Mouse (Mus musculus) kidney, embryonic 15.5 days (tissue): ENCODE measurements around the gene Cald1. TPM values are rescaled to one million over a fixed set of nuclear protein-coding genes. Genes with fewer than 3 reads are reported as not detected.

Experiments used
- ATAC-seq: fragments of 200-750 bp; cut with Nextera tagmentation; replicated peaks from 2 replicates; pipeline ENCODE4 v1.8.0; 2017; ENCODE audit warnings: moderate TSS enrichment; ENCODE audit not compliant: low FRiP score
- H3K27ac ChIP-seq: fragments of 300-500 bp; sonication (generic); 2 replicates; pipeline ENCODE4 v1.5.1; 2015; ENCODE audit warnings: mild to moderate bottlenecking, inconsistent platforms
- H3K27me3 ChIP-seq: fragments of 300-500 bp; sonication (generic); 2 replicates; pipeline ENCODE4 v1.6.1; 2015; ENCODE audit warnings: inconsistent platforms
- H3K36me3 ChIP-seq: fragments of 300-500 bp; sonication (generic); 2 replicates; pipeline ENCODE4 v1.6.1; 2015; ENCODE audit warnings: inconsistent platforms
- H3K4me1 ChIP-seq: fragments of 300-500 bp; sonication (generic); 2 replicates; pipeline ENCODE4 v1.6.1; 2015; ENCODE audit warnings: inconsistent platforms
- H3K4me2 ChIP-seq: fragments of 300-500 bp; sonication (generic); 2 replicates; pipeline ENCODE4 v1.6.1; 2015; ENCODE audit warnings: moderate library complexity, mild to moderate bottlenecking, inconsistent platforms
- H3K4me3 ChIP-seq: fragments of 300-500 bp; sonication (generic); replicated peaks from 2 replicates; pipeline ENCODE4 v1.5.1; 2015; ENCODE audit warnings: mild to moderate bottlenecking, inconsistent platforms
- H3K9ac ChIP-seq: fragments of 300-500 bp; sonication (generic); 2 replicates; pipeline ENCODE4 v1.6.1; 2015; ENCODE audit warnings: mild to moderate bottlenecking, inconsistent platforms
- H3K9me3 ChIP-seq: fragments of 300-500 bp; sonication (generic); replicated peaks from 2 replicates; pipeline ENCODE4 v1.6.1; 2016; ENCODE audit warnings: inconsistent platforms
- WGBS: fragments of 180-500 bp; shearing (Covaris S2); methylation state at CpG from one replicate; pipeline ENCODE4 v1.1.7; 2015; ENCODE audit warnings: mixed read lengths; 5-methylcytosine and 5-hydroxymethylcytosine counted together
- polyA plus RNA-seq: library from polyadenylated mRNA; unstranded; fragments of >200 nt; fragmentation: Nextera tagmentation; extraction: Ambion mirVana; gene quantifications from 2 replicates; pipeline ENCODE4 v1.2.1, GENCODE M21; 2015

Gene Cald1
- polyA plus RNA-seq, 1 experiment from 2014 or later: 266 TPM

GRCm38 (mm10) chr6:34648017-34648787, 49.9 kb downstream of the Cald1 start:
- ATAC-seq: no peak
- WGBS: 75% methylated on average over 5 of the region's 5 CpGs

DNA sequence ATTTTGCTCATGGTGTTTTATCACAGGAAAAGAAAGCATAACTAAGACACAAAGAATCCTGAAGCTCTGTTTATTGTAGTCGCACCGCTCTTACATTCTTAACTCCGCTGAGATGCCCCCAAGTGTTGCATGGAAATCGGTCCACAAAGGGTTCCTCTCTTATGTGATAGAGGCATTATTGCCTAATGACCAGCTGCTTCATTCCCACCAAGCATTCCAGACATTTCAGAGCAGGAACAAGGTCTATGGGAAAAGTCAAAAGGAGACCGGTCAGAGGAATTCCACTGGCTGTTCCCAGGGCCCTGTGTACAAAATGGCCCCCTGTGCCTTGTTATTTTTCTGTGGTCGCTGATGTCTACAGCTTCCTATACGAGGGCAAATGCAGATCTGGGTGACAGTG, 53.0 kb downstream of the Cald1 start:
- no peak overlapping the region for H3K4me3 ChIP-seq

More at GRCm38 (mm10) chr6:34648017-34648787, 49.9 kb downstream of the Cald1 start:
- Histone ChIP-seq H3K9me3 (no peaks in the 10 kb centered on the region), H3K4me3 (no peak overlapping the region), H3K4me1 (peaks cover 10% of the 10 kb centered on the region), H3K27ac (no peak overlapping the region), H3K9ac (no peak overlapping the region), H3K36me3 (no peaks in the 10 kb centered on the region), H3K4me2 (no peak overlapping the region), H3K27me3 (no peaks in the 10 kb centered on the region)

GRCm38 (mm10) chr6:34655719-34656118, 57.4 kb downstream of the Cald1 start:
- H3K36me3 ChIP-seq: no peaks in the 10 kb centered on the region
- H3K4me2 ChIP-seq: no peak overlapping the region
- no peak for ATAC-seq
- 49% methylated on average over 3 of the region's 3 CpGs for WGBS
- H3K27me3 ChIP-seq: no peaks in the 10 kb centered on the region
- no peaks in the 10 kb centered on the region for H3K9me3 ChIP-seq
- no peak overlapping the region for H3K4me3 ChIP-seq
- H3K4me1 ChIP-seq: peaks cover 19% of the 10 kb centered on the region
- no peak overlapping the region for H3K27ac ChIP-seq
- no peak overlapping the region for H3K9ac ChIP-seq

More for the DNA sequence above, 53.0 kb downstream of the Cald1 start:
- Histone ChIP-seq H3K9ac (no peak overlapping the region), H3K4me2 (no peak overlapping the region), H3K27me3 (no peaks in the 10 kb centered on the region), H3K27ac (peak overlapping the region; percentile 34; the same call in 1 of the 2 replicates), H3K9me3 (no peaks in the 10 kb centered on the region), H3K4me1 (peaks cover 22% of the 10 kb centered on the region), H3K36me3 (no peaks in the 10 kb centered on the region)
- WGBS: 68% methylated on average over 7 of the region's 7 CpGs
- ATAC-seq: no peak

DNA sequence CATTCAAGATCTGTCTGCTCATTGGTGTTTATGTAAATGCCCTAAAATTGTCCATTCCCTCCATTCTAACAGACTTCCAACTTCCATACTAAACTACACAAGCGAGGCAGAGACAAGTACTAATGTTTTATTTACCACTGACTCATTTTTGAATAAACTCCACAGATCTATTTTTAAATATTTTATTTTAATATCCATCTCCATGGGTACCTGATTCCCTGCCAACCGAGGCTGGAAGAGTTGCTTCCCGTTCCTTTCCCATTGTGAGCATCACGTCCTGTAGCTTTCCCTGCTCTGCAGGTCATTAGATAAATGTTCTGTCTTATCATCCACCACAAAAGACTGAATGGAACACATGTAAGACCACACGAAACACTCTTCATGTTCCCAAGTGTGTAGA, 60.5 kb downstream of the Cald1 start:
- H3K9me3 ChIP-seq: no peaks in the 10 kb centered on the region
- ATAC-seq: no peak
- no peak overlapping the region for H3K4me2 ChIP-seq
- 83% methylated on average over 5 of the region's 5 CpGs for WGBS
- H3K36me3 ChIP-seq: peaks cover 8% of the 10 kb centered on the region; the same call in 1 of the 2 replicates
- no peak overlapping the region for H3K4me3 ChIP-seq
- no peak overlapping the region for H3K9ac ChIP-seq
- no peaks in the 10 kb centered on the region for H3K27me3 ChIP-seq
- no peak overlapping the region for H3K27ac ChIP-seq
- peaks cover 14% of the 10 kb centered on the region for H3K4me1 ChIP-seq

GRCm38 (mm10) chr6:34660724-34661123, 62.4 kb downstream of the Cald1 start:
- Histone ChIP-seq H3K4me3 (no peak overlapping the region), H3K4me2 (no peak overlapping the region), H3K36me3 (peaks cover 8% of the 10 kb centered on the region; the same call in 1 of the 2 replicates), H3K27ac (no peak overlapping the region), H3K4me1 (peaks cover 6% of the 10 kb centered on the region; the same call in 1 of the 2 replicates), H3K27me3 (no peaks in the 10 kb centered on the region), H3K9ac (no peak overlapping the region), H3K9me3 (no peaks in the 10 kb centered on the region)
- 36% methylated on average over 8 of the region's 8 CpGs for whole genome bisulfite sequencing
- no peak for ATAC-seq

- Histone ChIP-seq H3K36me3 (peaks cover 8% of the 10 kb centered on the region; the same call in 1 of the 2 replicates), H3K4me3 (no peak overlapping the region), H3K9ac (no peak overlapping the region), H3K27ac (no peak overlapping the region), H3K4me1 (peaks cover 6% of the 10 kb centered on the region; the same call in 1 of the 2 replicates), H3K9me3 (no peaks in the 10 kb centered on the region), H3K4me2 (no peak overlapping the region), H3K27me3 (no peaks in the 10 kb centered on the region)
- 40% methylated on average over 6 of the region's 6 CpGs for WGBS
- ATAC-seq: no peak
These were observed 64.3 kb downstream of the Cald1 start for GRCm38 (mm10) chr6:34662626-34663025.

DNA sequence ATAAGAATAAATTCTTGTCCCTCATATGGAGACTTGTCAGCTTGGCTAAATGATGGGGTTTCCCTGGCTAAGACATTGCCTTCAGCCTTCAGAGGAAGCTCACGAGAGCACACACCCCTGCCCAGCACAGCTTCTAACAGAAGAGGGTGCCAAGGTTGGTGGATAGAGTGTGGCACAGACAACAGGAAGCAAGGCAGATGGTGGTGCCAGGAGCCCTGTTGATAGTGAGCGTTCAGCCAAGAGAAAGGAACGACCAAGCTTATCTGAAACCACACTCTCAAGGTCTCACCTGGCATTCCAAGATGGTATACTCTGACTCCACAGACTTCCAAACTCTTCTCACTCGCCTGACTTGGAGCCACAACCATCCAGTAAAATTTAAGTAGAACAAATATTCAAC, 66.0 kb downstream of the Cald1 start:
- Histone ChIP-seq H3K4me2 (no peak overlapping the region), H3K9ac (no peak overlapping the region), H3K27ac (no peak overlapping the region), H3K36me3 (peaks cover 8% of the 10 kb centered on the region; the same call in 1 of the 2 replicates), H3K4me3 (no peak overlapping the region), H3K4me1 (peaks cover 18% of the 10 kb centered on the region), H3K9me3 (no peaks in the 10 kb centered on the region), H3K27me3 (no peaks in the 10 kb centered on the region)
- ATAC-seq: no peak
- WGBS: 78% methylated on average over 4 of the region's 4 CpGs

DNA sequence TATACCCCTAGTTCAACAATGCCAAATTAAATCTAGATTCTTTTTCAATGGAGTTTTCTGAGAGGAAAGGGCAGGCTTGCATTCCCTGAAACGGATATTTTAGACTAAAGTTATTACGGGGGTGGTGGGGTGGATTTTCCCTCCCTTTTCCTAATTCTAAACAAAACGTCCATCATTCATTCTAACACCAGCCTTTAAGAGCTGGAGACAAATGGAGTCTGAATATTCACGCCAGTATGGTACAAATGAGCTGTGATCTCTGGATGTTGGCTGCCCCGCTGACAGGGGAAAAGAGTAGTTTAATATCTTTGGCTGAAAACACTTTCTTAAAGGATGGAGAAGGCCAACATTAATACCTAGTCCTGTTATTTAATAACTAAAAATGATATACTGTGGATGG, 66.4 kb downstream of the Cald1 start:
- no peaks in the 10 kb centered on the region for H3K27me3 ChIP-seq
- peaks cover 8% of the 10 kb centered on the region; the same call in 1 of the 2 replicates for H3K36me3 ChIP-seq
- H3K4me1 ChIP-seq: peaks cover 21% of the 10 kb centered on the region
- WGBS: 46% methylated on average over 5 of the region's 5 CpGs
- H3K4me3 ChIP-seq: no peak overlapping the region
- no peak overlapping the region for H3K27ac ChIP-seq
- no peak for ATAC-seq
- H3K9ac ChIP-seq: no peak overlapping the region
- no peak overlapping the region for H3K4me2 ChIP-seq
- H3K9me3 ChIP-seq: no peaks in the 10 kb centered on the region

DNA sequence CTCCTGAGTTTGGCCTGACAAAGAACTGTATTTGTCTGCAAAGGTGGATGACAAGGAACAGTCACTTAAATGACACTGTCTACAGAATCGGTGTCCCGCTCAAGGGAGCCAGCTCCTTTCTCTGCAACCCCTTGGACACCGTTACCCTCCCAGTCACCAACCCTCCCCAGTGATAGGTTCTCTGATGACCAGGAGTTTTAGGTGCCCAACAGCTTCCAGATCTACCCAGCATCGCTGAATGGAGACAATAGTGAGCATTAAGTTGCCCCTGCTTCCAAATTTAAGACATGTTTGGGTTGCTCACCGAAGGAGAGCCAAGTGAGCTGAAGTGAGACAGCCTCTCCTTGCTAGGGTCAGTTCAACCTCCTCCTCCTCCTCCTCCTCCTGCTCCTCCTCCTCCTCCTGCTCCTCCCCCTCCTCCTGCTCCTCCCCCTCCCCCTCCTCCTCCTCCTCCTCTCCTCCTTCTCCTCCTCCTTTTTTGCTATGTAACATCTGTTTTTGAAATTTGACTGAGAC, 70.5 kb downstream of the Cald1 start:
- H3K9me3 ChIP-seq: no peaks in the 10 kb centered on the region
- H3K4me1 ChIP-seq: peaks cover 19% of the 10 kb centered on the region
- H3K36me3 ChIP-seq: no peaks in the 10 kb centered on the region
- H3K9ac ChIP-seq: no peak overlapping the region
- H3K27me3 ChIP-seq: no peaks in the 10 kb centered on the region
- peak; percentile 84 for ATAC-seq
- 56% methylated on average over 5 of the region's 5 CpGs for WGBS
- H3K4me3 ChIP-seq: no peak overlapping the region
- no peak overlapping the region for H3K4me2 ChIP-seq
- 0 out of 2 replicates have a peak overlapping the region, but pooled peaks have one; percentile 37 for H3K27ac ChIP-seq

DNA sequence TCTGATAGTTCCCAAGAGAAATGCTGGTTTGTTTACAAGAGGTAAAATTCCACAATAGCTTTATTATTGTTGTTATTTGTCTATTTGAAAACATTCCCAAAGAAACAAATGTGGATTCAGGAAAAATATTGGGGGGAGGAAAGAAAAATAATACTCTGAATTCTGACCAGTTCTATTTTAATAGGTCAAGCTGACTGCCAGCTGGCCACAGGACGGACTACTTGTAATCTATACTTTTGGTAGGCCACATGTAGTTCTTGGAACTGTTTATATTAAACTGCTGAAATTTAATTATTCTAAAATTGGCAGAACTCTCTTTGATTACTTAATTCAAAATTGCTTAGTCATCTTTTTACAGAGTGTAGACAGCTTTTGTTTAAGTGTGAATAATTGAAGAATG, 73.1 kb downstream of the Cald1 start:
- WGBS: 63% methylated on average over 1 of the region's 1 CpGs
- no peak overlapping the region for H3K4me2 ChIP-seq

DNA sequence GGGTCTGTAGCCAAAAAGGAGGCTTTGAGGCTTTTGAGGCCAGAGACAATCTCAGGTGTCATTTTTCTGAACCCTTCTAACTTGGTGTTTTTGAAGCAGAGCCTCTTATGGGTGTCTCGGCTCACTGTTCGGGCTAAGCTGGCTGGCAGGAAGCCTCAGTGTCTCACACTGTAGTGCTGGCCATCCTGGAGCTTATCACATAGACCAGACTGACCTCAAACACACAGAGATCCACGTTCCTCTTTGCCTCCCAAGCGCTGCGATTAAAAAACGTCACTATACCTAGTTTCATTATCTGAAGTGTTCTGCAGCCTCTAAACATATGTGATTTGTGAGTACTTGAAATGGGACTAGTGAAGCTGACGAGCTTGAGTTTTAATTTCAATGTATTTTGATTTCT, 76.1 kb downstream of the Cald1 start:
- Histone ChIP-seq H3K9me3 (no peaks in the 10 kb centered on the region), H3K27ac (no peak overlapping the region), H3K4me3 (no peak overlapping the region), H3K27me3 (no peaks in the 10 kb centered on the region), H3K4me1 (peaks cover 11% of the 10 kb centered on the region; the same call in 1 of the 2 replicates), H3K4me2 (no peak overlapping the region), H3K9ac (no peak overlapping the region), H3K36me3 (no peaks in the 10 kb centered on the region)
- 79% methylated on average over 7 of the region's 7 CpGs for WGBS
- no peak for ATAC-seq

More for the DNA sequence above, 73.1 kb downstream of the Cald1 start:
- H3K9me3 ChIP-seq: no peaks in the 10 kb centered on the region
- peaks cover 23% of the 10 kb centered on the region for H3K4me1 ChIP-seq
- H3K27me3 ChIP-seq: no peaks in the 10 kb centered on the region
- no peak overlapping the region for H3K27ac ChIP-seq
- H3K9ac ChIP-seq: no peak overlapping the region
- no peaks in the 10 kb centered on the region for H3K36me3 ChIP-seq
- H3K4me3 ChIP-seq: no peak overlapping the region
- no peak for ATAC-seq

- Histone ChIP-seq H3K27me3 (no peaks in the 10 kb centered on the region), H3K4me1 (peaks cover 7% of the 10 kb centered on the region; the same call in 1 of the 2 replicates), H3K9me3 (no peaks in the 10 kb centered on the region), H3K9ac (no peak overlapping the region), H3K4me3 (no peak overlapping the region), H3K36me3 (no peaks in the 10 kb centered on the region), H3K4me2 (no peak overlapping the region), H3K27ac (no peak overlapping the region)
- 79% methylated on average over 10 of the region's 10 CpGs for WGBS
- ATAC-seq: no peak
These were observed 76.6 kb downstream of the Cald1 start for GRCm38 (mm10) chr6:34674897-34675296.
